12 mouse cellular contexts compared by ENCODE assay signal in genomic region chr10:115051602-115052001, GRCm38 (mm10).
DNase-seq lines count a peak whose midpoint lies in the region; TF ChIP-seq lines count a peak whose summit lies in the region.
"Had no signal": no experiment of that assay in that cellular context is flagged by ENCODE, and none has a peak within 500 bp of the region (broad histone marks: within the 10 kb centered on the region; RNA-seq: fewer than 3 reads in every experiment).

No protein-coding gene starts in this region.

- no peaks in the 10 kb centered on the region for H3K79me2 ChIP-seq in C2C12 (ENCODE audit: control insufficient read depth, insufficient read depth)

- intact Hi-C loops in left cerebral cortex, adult 2 months (cut with DNase I), result no loop called here
- intact Hi-C loops in heart, postnatal 36 days (cut with DNase I), result no loop called here

- peak; percentile 45 for TF ChIP-seq CTCF in left cerebral cortex, adult 2 months (IDR thresholded peaks at IDR 0.05)
- no peak for TF ChIP-seq CTCF in C2C12 (IDR thresholded peaks at IDR 0.05; ENCODE audit: control insufficient read depth, insufficient read depth, insufficient read length)

- no peak overlapping the region for H3K4me3 ChIP-seq in left cerebral cortex, adult 2 months
- no peak overlapping the region for H3K4me3 ChIP-seq in C2C12 (ENCODE audit: insufficient read depth, poor library complexity, severe bottlenecking)
- H3K4me3 ChIP-seq: embryonic facial prominence, embryonic 12.5 days; neural tube, embryonic 12.5 days had no signal

- H3K27ac ChIP-seq in left cerebral cortex, adult 2 months, result no peak overlapping the region
- H3K27ac ChIP-seq: embryonic facial prominence, embryonic 12.5 days; neural tube, embryonic 12.5 days had no signal

- H3ac ChIP-seq in C2C12 (ENCODE audit: control insufficient read depth, insufficient read length, low read depth), result no peak overlapping the region

- no peaks in the 10 kb centered on the region for H3K79me3 ChIP-seq in C2C12 (ENCODE audit: low read depth)

- no peaks in the 10 kb centered on the region for H3K27me3 ChIP-seq in C2C12 (ENCODE audit: control insufficient read depth, insufficient read depth, insufficient read length)
- H3K27me3 ChIP-seq: embryonic facial prominence, embryonic 12.5 days; neural tube, embryonic 12.5 days had no signal

- no peaks in the 10 kb centered on the region for H3K36me3 ChIP-seq in C2C12 (ENCODE audit: control insufficient read depth, insufficient read depth)
- H3K36me3 ChIP-seq: embryonic facial prominence, embryonic 12.5 days; neural tube, embryonic 12.5 days had no signal

- no peak for DNase-seq in left cerebral cortex, adult 2 months (ENCODE audit: extremely low spot score in 1 of 2, low spot score in 2 of 2)
- DNase-seq in left cerebral cortex, adult 11 months (ENCODE audit: low spot score), result no peak
- DNase-seq in ES-CJ7 (ENCODE audit: low read depth, low spot score), result peak; percentile 64
- peak; percentile 30 for DNase-seq in cerebellum, adult 9-11 months
- DNase-seq in ovary, postnatal 10 days (ENCODE audit: low spot score), result no peak
- DNase-seq in heart, postnatal 36 days, result no peak
- DNase-seq: adrenal gland, adult 8-10 months; gastrocnemius, postnatal 10 days; lung, postnatal 36 days had no signal

TF ChIP-seq in C2C12, 6 proteins besides CTCF, POLR2A, EP300 and RAD21:
- TF ChIP-seq MYOD1 (IDR thresholded peaks at IDR 0.05; ENCODE audit: control insufficient read depth, insufficient read length, low read depth) (no peak), USF1 (IDR thresholded peaks at IDR 0.05; ENCODE audit: low read depth) (peak; percentile 39)

Comparison
In these comparisons a context has a peak if more than half of its experiments do, and no peak if none do; other contexts are left out.
1. DNase-seq: peak in ES-CJ7 (single experiment) and cerebellum, adult 9-11 months (single experiment); none in left cerebral cortex, adult 2 months (0 of 2), left cerebral cortex, adult 11 months (single experiment), ovary, postnatal 10 days (single experiment) and heart, postnatal 36 days (0 of 2).